Mouse (Mus musculus) stomach, embryonic 15.5 days (tissue): ENCODE measurements around the gene S100a9. TPM values are rescaled to one million over a fixed set of nuclear protein-coding genes. Genes with fewer than 3 reads are reported as not detected.

Experiments used
- ATAC-seq: fragments of 200-750 bp; cut with Nextera tagmentation; 2 replicates; pipeline ENCODE4 v1.8.0; 2017; ENCODE audit warnings: low read depth, moderate number of reproducible peaks, moderate TSS enrichment; ENCODE audit not compliant: insufficient read depth, low FRiP score
- H3K27ac ChIP-seq: fragments of 300-500 bp; sonication (generic); 2 replicates; pipeline ENCODE4 v1.5.1; 2015; ENCODE audit warnings: mild to moderate bottlenecking, inconsistent platforms
- H3K27me3 ChIP-seq: fragments of 300-500 bp; sonication (generic); replicated peaks from 2 replicates; pipeline ENCODE4 v1.6.1; 2015; ENCODE audit warnings: inconsistent platforms
- H3K36me3 ChIP-seq: fragments of 300-500 bp; sonication (generic); 2 replicates; pipeline ENCODE4 v1.6.1; 2015; ENCODE audit warnings: inconsistent platforms
- H3K4me1 ChIP-seq: fragments of 300-500 bp; sonication (generic); 2 replicates; pipeline ENCODE4 v1.6.1; 2015; ENCODE audit warnings: inconsistent platforms
- H3K4me2 ChIP-seq: fragments of 300-500 bp; sonication (generic); 2 replicates; pipeline ENCODE4 v1.6.1; 2015; ENCODE audit warnings: mild to moderate bottlenecking, inconsistent platforms
- H3K4me3 ChIP-seq: fragments of 300-500 bp; sonication (generic); replicated peaks from 2 replicates; pipeline ENCODE4 v1.5.1; 2015; ENCODE audit warnings: inconsistent platforms
- H3K9ac ChIP-seq: fragments of 300-500 bp; sonication (generic); 2 replicates; pipeline ENCODE4 v1.6.1; 2015; ENCODE audit warnings: inconsistent platforms
- H3K9me3 ChIP-seq: fragments of 300-500 bp; sonication (generic); 2 replicates; pipeline ENCODE4 v1.6.1; 2016; ENCODE audit warnings: inconsistent platforms
- WGBS: fragments of 180-500 bp; shearing (Covaris S2); methylation state at CpG from one replicate; pipeline ENCODE4 v1.1.7; 2015; 5-methylcytosine and 5-hydroxymethylcytosine counted together
- polyA plus RNA-seq: library from polyadenylated mRNA; unstranded; fragments of >200 nt; fragmentation: Nextera tagmentation; extraction: Ambion mirVana; gene quantifications from 2 replicates; pipeline ENCODE4 v1.2.1, GENCODE M21; 2015

The S100a9 gene
- 183 and 235 TPM in 2 replicates for polyA plus RNA-seq

- ATAC-seq: no peak
- 59% methylated on average over 3 of the region's 3 CpGs for WGBS
- no peaks in the 10 kb centered on the region for H3K27me3 ChIP-seq
- H3K27ac ChIP-seq: no peak within 1 kb of the TSS
- H3K36me3 ChIP-seq: no peaks in the 10 kb centered on the region
- no peaks in the 10 kb centered on the region for H3K4me1 ChIP-seq
- H3K9me3 ChIP-seq: no peaks in the 10 kb centered on the region
- H3K4me3 ChIP-seq: no peak within 1 kb of the TSS
- no peak within 1 kb of the TSS for H3K9ac ChIP-seq
- H3K4me2 ChIP-seq: no peak within 1 kb of the TSS
Measured at GRCm38 (mm10) chr3:90695613-90696012, at the start of gene S100a9. Gene S100a9 (minus strand): TSS chr3:90695721.

- no peaks in the 10 kb centered on the region for H3K36me3 ChIP-seq
Measured at GRCm38 (mm10) chr3:90726606-90727005, 31.1 kb upstream of the S100a9 start, which contains the start of gene Pglyrp4. Gene Pglyrp4 (plus strand): TSS chr3:90726906.

GRCm38 (mm10) chr3:90709591-90710460 is 14.3 kb upstream of the S100a9 start:
- Histone ChIP-seq H3K4me1 (no peaks in the 10 kb centered on the region), H3K36me3 (no peaks in the 10 kb centered on the region), H3K4me3 (no peak overlapping the region), H3K27ac (no peak overlapping the region), H3K9ac (no peak overlapping the region), H3K4me2 (no peak overlapping the region), H3K9me3 (no peaks in the 10 kb centered on the region), H3K27me3 (no peaks in the 10 kb centered on the region)
- ATAC-seq: peak; percentile 27; the same call in 1 of the 2 replicates
- 46% methylated on average over 12 of the region's 12 CpGs for WGBS

More at GRCm38 (mm10) chr3:90726606-90727005, 31.1 kb upstream of the S100a9 start, which contains the start of gene Pglyrp4:
- H3K27ac ChIP-seq: no peak within 1 kb of the TSS
- no peaks in the 10 kb centered on the region for H3K9me3 ChIP-seq
- no peak for ATAC-seq
- no peaks in the 10 kb centered on the region for H3K27me3 ChIP-seq
- WGBS: 82% methylated on average over 3 of the region's 3 CpGs
- H3K9ac ChIP-seq: no peak within 1 kb of the TSS
- H3K4me1 ChIP-seq: no peaks in the 10 kb centered on the region
- H3K4me2 ChIP-seq: no peak within 1 kb of the TSS
- H3K4me3 ChIP-seq: no peak within 1 kb of the TSS

- Histone ChIP-seq H3K4me3 (no peak overlapping the region), H3K27me3 (no peaks in the 10 kb centered on the region), H3K36me3 (no peaks in the 10 kb centered on the region), H3K4me2 (no peak overlapping the region), H3K27ac (no peak overlapping the region), H3K9me3 (no peaks in the 10 kb centered on the region), H3K9ac (no peak overlapping the region), H3K4me1 (no peaks in the 10 kb centered on the region)
- WGBS: 22% methylated on average over 4 of the region's 4 CpGs
- ATAC-seq: no peak
Measured at GRCm38 (mm10) chr3:90708523-90709202, 13.1 kb upstream of the S100a9 start.

- Histone ChIP-seq H3K27me3 (no peaks in the 10 kb centered on the region), H3K27ac (no peak overlapping the region), H3K9me3 (no peaks in the 10 kb centered on the region), H3K4me1 (no peaks in the 10 kb centered on the region), H3K4me3 (no peak overlapping the region), H3K4me2 (no peak overlapping the region), H3K36me3 (no peaks in the 10 kb centered on the region), H3K9ac (no peak overlapping the region)
- no peak for ATAC-seq
- WGBS: 81% methylated on average over 2 of the region's 2 CpGs
Measured at GRCm38 (mm10) chr3:90702244-90702643, 6.7 kb upstream of the S100a9 start.

GRCm38 (mm10) chr3:90693496-90693895 is 2.0 kb downstream of the S100a9 start:
- no peak for ATAC-seq
- 74% methylated on average over 2 of the region's 2 CpGs for WGBS

GRCm38 (mm10) chr3:90686835-90687234 is 8.7 kb downstream of the S100a9 start:
- H3K4me3 ChIP-seq: no peak overlapping the region
- no peak overlapping the region for H3K27ac ChIP-seq
- H3K9me3 ChIP-seq: no peaks in the 10 kb centered on the region
- H3K36me3 ChIP-seq: no peaks in the 10 kb centered on the region
- no peak overlapping the region for H3K9ac ChIP-seq
- 83% methylated on average over 2 of the region's 2 CpGs for WGBS
- H3K27me3 ChIP-seq: no peaks in the 10 kb centered on the region
- no peak for ATAC-seq
- no peak overlapping the region for H3K4me2 ChIP-seq
- H3K4me1 ChIP-seq: no peaks in the 10 kb centered on the region

More at GRCm38 (mm10) chr3:90693496-90693895, 2.0 kb downstream of the S100a9 start:
- Histone ChIP-seq H3K9me3 (no peaks in the 10 kb centered on the region), H3K27ac (no peak overlapping the region), H3K9ac (no peak overlapping the region), H3K4me2 (no peak overlapping the region), H3K4me1 (no peaks in the 10 kb centered on the region), H3K4me3 (no peak overlapping the region), H3K27me3 (no peaks in the 10 kb centered on the region), H3K36me3 (no peaks in the 10 kb centered on the region)

- Histone ChIP-seq H3K36me3 (no peaks in the 10 kb centered on the region), H3K4me1 (no peaks in the 10 kb centered on the region), H3K9me3 (no peaks in the 10 kb centered on the region), H3K4me2 (no peak overlapping the region), H3K27ac (no peak overlapping the region), H3K9ac (no peak overlapping the region), H3K4me3 (no peak overlapping the region), H3K27me3 (no peaks in the 10 kb centered on the region)
- ATAC-seq: no peak
- WGBS: 84% methylated on average over 3 of the region's 3 CpGs
Measured at GRCm38 (mm10) chr3:90683929-90684328, 11.6 kb downstream of the S100a9 start.

GRCm38 (mm10) chr3:90678656-90679055 is 16.9 kb downstream of the S100a9 start:
- Histone ChIP-seq H3K4me1 (no peaks in the 10 kb centered on the region), H3K9ac (no peak overlapping the region), H3K36me3 (no peaks in the 10 kb centered on the region), H3K4me2 (no peak overlapping the region), H3K9me3 (no peaks in the 10 kb centered on the region), H3K27ac (no peak overlapping the region), H3K4me3 (no peak overlapping the region), H3K27me3 (no peaks in the 10 kb centered on the region)
- ATAC-seq: no peak
- WGBS: 62% methylated on average over 3 of the region's 3 CpGs

GRCm38 (mm10) chr3:90668846-90669245 is 26.7 kb downstream of the S100a9 start, which contains the start of gene S100a8:
Gene S100a8 (plus strand): TSS chr3:90668978.
- H3K27me3 ChIP-seq: no peaks in the 10 kb centered on the region
- H3K4me1 ChIP-seq: no peaks in the 10 kb centered on the region
- H3K9me3 ChIP-seq: no peaks in the 10 kb centered on the region
- no peak within 1 kb of the TSS for H3K27ac ChIP-seq
- H3K4me2 ChIP-seq: no peak within 1 kb of the TSS
- H3K4me3 ChIP-seq: no peak within 1 kb of the TSS
- no peak for ATAC-seq
- 54% methylated on average over 8 of the region's 8 CpGs for WGBS
- no peak within 1 kb of the TSS for H3K9ac ChIP-seq
- no peaks in the 10 kb centered on the region for H3K36me3 ChIP-seq

- Histone ChIP-seq H3K9ac (no peak overlapping the region), H3K36me3 (no peaks in the 10 kb centered on the region), H3K4me3 (no peak overlapping the region), H3K9me3 (no peaks in the 10 kb centered on the region), H3K27me3 (no peaks in the 10 kb centered on the region), H3K27ac (no peak overlapping the region), H3K4me1 (no peaks in the 10 kb centered on the region), H3K4me2 (no peak overlapping the region)
- ATAC-seq: no peak
- WGBS: 74% methylated on average over 2 of the region's 2 CpGs
Measured at GRCm38 (mm10) chr3:90664219-90664618, 31.3 kb downstream of the S100a9 start.
